Mouse (Mus musculus): ENCODE measurements at regions not wholly inside any gene's neighbourhood (a gene's known extent, or its start where the extent isn't known, plus 50 kb on each side); places are given as distances from the start of the nearest gene placed in this dataset.

DNA sequence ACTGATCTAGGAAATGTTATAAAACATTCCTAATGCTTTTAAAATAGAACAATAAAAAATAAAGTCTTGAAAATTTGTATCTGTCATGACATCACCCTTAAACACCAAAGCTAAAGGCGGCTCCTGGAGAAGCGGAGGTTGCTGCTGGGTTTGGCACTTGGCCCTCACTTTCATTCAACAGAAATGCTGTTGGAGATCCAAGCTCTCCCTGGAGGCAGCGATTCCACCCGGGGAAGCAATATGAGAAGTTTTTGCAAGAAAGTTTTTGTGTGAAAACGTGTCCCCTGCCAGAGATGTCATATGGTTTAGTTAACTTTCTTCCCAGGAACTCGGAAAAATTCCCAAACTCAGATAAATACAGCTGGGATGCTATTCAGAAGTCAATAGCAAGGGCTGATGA is 51.5 kb upstream of the Map4k3 start:
- H3K27me3 ChIP-seq (ENCODE audit: control insufficient read depth in 1 of 2, insufficient read depth in 2 of 2, low read length in 2 of 2) = no peaks in the 10 kb centered on the region; a peak in 1 of 4 replicates

More for the DNA sequence above, 51.5 kb upstream of the Map4k3 start:
- Histone ChIP-seq H3K9me3 (replicated peaks; ENCODE audit: insufficient read depth, low read length) (no peaks in the 10 kb centered on the region), H3K4me1 (ENCODE audit: control insufficient read depth in 1 of 2, insufficient read depth in 2 of 2, low read length in 2 of 2) (no peaks in the 10 kb centered on the region), H3K27ac (ENCODE audit: control insufficient read depth, low read depth, low read length) (no peak overlapping the region), H3K79me2 (ENCODE audit: control insufficient read depth, insufficient read depth, low read length, poor library complexity) (no peaks in the 10 kb centered on the region), H3K9ac (ENCODE audit: control insufficient read depth, low read depth, low read length, poor library complexity, severe bottlenecking) (no peak overlapping the region), H3K4me3 (ENCODE audit: control insufficient read depth in 1 of 2, insufficient read depth in 1 of 2, low read depth in 2 of 2, low read length in 2 of 2) (no peak overlapping the region), H3K36me3 (ENCODE audit: control insufficient read depth in 1 of 2, insufficient read depth in 2 of 2, low read length in 2 of 2) (no peaks in the 10 kb centered on the region)
- TF ChIP-seq MAX (IDR thresholded peaks at IDR 0.05; ENCODE audit: low read length) = no peak
- no peak for TF ChIP-seq ZC3H11A (IDR thresholded peaks at IDR 0.05; ENCODE audit: low read depth, low read length)
- no peak for TF ChIP-seq CHD2 (IDR thresholded peaks at IDR 0.05; ENCODE audit: low read length)
- TF ChIP-seq CHD1 (IDR thresholded peaks at IDR 0.05; ENCODE audit: low read depth, low read length) = no peak
- TF ChIP-seq CTCF (IDR thresholded peaks at IDR 0.05 in 2 of 3, conservative IDR thresholded peaks at IDR 0.05 in 1 of 3; ENCODE audit: control insufficient read depth in 1 of 3, insufficient read depth in 1 of 3, low read depth in 2 of 3, low read length in 3 of 3, poor library complexity in 1 of 3, severe bottlenecking in 1 of 3) = no peak
- no peak for TF ChIP-seq POLR2AphosphoS2 (IDR thresholded peaks at IDR 0.05; ENCODE audit: low read length)
- TF ChIP-seq NRF1 (IDR thresholded peaks at IDR 0.05; ENCODE audit: insufficient read depth, low read depth, low read length, poor library complexity, severe bottlenecking) = no peak
- no peak for TF ChIP-seq EP300 (IDR thresholded peaks at IDR 0.05; ENCODE audit: low read depth in 1 of 2, low read length in 2 of 2)
- no peak for TF ChIP-seq SMC3 (IDR thresholded peaks at IDR 0.05; ENCODE audit: low read depth, low read length)
- TF ChIP-seq POLR2AphosphoS5 (IDR thresholded peaks at IDR 0.05; ENCODE audit: borderline replicate concordance, low read depth, low read length) = no peak
- TF ChIP-seq ZMIZ1 (IDR thresholded peaks at IDR 0.05; ENCODE audit: low read depth, low read length) = no peak
- DNase-seq (ENCODE audit: low read depth, low spot score) = no peak

Data from MEL (cell line).